Mouse (Mus musculus) spleen, postnatal 10 days (tissue): ENCODE measurements around the gene Palm3.

Experiments used
- DNase-seq, 2 experiments: peaks; one replicate each; pipeline ENCODE4 v3.0.0; 2021 to 2022; ENCODE audit warnings: low spot score in 2 of 2

The Palm3 gene

GRCm38 (mm10) chr8:84023085-84023484, 1.8 kb downstream of the Palm3 start:
- DNase-seq: no peak

GRCm38 (mm10) chr8:84023631-84024030, 2.4 kb downstream of the Palm3 start:
- no peak for DNase-seq

DNA sequence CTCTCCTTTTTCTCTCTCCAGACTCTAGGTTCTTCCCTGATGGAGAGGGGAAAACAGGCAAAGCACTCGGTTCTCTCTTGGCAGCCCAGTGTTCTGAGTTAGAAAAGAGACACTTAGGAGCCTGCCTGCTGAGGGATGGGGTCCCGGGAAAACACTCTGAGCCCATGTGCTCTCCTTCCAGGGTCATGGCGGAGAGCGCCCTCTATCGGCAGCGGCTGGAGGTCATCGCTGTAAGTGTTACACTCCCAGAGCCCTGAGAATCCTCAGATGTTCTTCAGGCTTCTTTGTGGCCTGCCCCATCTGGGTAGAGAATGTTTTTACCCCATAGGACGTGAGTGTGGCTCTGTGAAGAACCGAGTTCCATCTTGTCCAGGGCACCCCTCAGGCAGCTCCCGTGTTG, 2.9 kb downstream of the Palm3 start:
- peak; percentile 56 to 76 for DNase-seq

DNA sequence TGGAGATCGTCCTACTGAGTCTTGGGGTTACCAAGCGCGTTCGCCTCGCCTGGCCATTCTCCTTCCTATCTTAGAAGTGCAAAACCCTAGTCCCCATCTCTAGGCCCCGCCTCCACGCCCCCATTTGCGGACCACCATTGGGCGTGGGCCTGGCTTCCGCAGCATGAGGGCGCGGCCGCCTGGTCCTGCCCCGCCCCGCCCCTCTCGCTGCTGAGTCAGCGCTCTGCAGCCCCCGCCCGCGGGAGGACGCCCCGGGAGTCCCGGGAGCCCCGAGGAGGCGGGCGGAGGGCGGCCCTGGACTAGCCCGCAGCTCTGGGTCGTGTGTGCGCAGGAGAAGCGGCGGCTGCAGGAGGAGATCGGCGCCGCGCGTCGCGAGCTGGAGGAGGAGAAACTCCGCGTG, 4.6 kb downstream of the Palm3 start:
- peak in 1 of 2 experiments; percentile 55 for DNase-seq

DNA sequence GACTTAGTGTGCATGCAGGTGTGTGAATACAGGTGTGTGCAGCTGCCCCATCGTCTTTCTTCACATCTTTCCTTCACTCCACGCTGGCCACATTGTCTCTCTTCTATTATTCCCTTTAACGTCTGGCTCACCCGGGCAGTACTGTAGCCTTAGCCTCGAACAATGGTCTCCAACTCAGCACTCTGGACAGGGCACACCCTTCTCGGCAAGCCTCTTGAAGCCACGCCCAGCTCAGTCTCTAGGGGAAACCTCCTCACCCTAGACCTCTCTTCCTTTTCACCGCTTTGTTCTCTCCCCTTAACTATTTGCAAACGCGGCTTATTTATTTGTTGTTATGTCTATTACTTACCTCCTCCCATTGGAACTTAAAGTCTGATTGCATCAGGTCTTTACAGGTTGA, 6.2 kb downstream of the Palm3 start:
- peak in 1 of 2 experiments; percentile 75 for DNase-seq

DNA sequence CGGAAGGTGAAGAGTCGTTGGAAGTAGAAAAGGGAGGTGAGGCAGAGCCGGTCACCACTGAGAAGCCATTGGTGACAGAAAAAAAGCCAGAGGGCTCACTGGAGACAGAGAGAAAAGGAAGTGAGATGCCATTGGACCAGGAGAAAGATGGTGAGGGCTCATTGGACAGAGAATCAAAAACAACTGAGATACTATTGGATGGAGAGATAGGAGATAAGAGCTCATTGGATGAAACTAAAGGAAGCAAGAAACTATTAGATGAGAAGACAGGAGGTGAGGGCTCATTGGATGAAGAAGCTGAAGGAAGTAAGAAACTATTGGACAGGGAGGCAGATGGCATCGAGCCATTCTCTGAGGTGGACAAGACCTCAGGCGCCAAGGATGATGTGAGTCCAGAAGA, 8.0 kb downstream of the Palm3 start:
- DNase-seq: no peak

DNA sequence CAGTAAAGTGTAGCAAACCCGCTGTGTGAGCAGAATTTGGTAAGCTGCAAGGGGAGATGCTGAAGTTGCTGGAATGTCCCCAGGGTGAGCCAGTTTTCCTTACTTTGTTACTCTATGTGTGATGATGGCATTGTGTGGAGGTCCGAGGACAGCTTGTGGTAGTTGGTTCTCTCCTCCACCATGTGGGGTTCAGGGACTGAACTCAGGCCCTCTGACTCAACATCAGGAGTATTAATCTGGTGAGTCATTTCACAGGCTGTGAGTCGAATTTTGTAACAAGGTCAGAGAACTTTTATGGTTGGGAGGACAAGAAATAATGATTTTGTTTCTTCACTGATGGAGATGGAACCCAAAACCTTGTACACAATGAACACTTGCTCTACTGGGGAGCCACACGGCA, 11.5 kb downstream of the Palm3 start:
- DNase-seq: no peak

- DNase-seq: no peak
These were observed 16.7 kb downstream of the Palm3 start for GRCm38 (mm10) chr8:84038015-84038414.

GRCm38 (mm10) chr8:84039050-84039449, 17.8 kb downstream of the Palm3 start:
- DNase-seq: peak; percentile 56 to 79

DNA sequence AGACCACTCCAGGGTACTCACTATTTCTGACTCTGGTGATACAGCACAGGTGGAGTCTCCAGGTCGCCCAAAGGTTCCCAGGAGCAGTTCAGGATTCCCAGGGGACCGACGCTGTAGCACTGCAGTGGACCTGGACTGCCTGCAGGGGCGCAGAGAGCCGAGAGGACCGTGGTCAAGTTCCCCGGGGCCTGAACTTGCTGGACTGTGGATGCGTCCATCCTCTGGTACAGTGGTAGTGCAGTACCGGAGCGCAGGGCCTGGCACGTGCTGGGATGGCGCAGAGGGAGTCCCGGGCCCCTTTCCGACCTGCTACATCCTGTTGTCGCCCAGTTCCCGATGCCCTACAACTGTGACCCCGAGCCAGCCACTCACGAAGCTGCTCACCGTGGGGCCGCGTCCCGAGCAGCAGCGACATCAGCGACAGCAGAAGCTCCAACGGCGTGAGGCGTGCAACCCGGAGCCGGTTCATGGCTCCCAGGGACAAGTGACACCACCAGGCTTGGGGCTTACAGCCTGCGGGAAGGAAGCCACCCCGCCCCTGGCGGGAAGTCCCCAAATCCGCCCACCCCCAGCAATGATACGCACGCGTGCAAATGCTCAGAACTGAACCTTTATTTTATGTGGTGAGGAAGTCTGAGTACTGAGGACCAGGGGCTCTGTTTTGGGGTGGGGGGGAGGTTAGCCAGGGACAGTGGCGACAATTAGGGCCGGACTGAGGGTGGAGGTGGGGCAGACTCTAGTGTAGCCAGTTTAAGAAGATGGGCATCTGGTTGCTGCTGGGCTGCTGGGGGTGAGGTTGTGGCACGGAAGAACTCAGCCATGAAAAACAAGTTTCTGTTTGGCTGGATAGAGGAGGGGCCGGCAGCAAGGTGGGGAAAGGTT, 21.0 kb downstream of the Palm3 start, which contains the start of gene Il27ra:
Il27ra (minus strand) TSS at position 524 of the 882 bp plus-strand sequence.
- DNase-seq: peak; percentile 44 to 68

DNA sequence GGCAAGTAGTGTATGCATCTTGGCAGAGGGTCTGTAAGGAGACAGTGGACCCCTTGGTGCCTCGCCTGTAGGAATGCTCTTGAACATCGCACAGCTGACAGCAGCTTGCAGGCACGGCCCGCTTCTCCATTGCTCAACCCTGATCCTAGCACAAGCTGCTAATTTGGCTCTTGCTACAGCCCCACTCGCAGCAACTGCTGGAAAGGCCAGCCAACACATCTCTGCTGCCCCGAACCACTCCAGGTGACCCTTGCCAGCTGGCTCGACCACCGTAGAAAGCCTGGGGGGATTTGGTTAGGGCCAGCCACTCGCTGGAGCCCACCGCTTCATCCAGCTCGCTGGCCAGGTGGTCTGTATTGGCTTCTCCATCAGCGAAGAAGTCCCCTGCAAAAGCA, 21.7 kb downstream of the Palm3 start:
- no peak for DNase-seq

DNA sequence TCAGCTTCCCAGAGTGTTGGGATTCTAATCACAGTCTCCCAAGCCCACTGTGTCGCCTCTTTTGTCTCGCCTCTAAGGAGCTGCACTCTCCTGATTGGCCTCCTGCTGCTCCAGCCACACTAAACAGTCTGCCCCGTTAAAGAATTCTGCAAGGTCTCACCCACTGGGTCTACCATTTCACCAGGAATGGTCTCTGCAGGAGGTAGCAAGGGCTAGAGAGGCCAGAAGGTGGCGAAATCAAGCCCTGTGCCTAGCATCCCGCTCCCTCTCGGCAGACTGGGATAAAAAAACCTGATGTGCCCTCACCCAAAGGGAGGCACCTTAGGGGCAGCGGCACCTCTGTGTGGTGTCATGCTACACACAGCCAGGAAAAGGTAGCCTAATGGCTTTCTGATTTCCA, 22.8 kb downstream of the Palm3 start:
- no peak for DNase-seq

- no peak for DNase-seq
These were observed 23.6 kb downstream of the Palm3 start, which contains the start of gene Rln3 for GRCm38 (mm10) chr8:84044900-84045299. Gene Rln3 (minus strand): TSS chr8:84045000.

GRCm38 (mm10) chr8:84046505-84046904, 25.2 kb downstream of the Palm3 start:
- no peak for DNase-seq

GRCm38 (mm10) chr8:84048171-84048570, 26.9 kb downstream of the Palm3 start:
- no peak for DNase-seq

DNA sequence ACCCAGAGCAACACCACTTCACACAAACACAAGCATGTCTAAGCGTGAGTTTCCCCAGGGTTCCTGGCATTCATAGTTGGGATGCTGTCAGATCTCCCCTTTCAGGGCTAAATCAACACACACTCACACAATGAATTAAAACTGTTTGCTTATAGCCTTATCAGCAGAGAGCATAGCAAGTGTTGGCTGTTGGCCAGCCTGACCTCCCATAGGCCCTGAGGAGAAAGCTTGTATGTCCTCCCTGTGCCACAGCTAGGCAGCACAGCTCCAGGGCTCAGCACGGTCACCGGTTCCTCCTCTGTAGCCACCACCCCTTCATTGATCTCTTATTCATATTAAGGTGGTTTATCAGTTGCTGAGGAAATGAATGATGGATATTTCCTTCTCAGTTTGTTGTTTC, 31.5 kb downstream of the Palm3 start:
- peak in 1 of 2 experiments; percentile 58 for DNase-seq

DNA sequence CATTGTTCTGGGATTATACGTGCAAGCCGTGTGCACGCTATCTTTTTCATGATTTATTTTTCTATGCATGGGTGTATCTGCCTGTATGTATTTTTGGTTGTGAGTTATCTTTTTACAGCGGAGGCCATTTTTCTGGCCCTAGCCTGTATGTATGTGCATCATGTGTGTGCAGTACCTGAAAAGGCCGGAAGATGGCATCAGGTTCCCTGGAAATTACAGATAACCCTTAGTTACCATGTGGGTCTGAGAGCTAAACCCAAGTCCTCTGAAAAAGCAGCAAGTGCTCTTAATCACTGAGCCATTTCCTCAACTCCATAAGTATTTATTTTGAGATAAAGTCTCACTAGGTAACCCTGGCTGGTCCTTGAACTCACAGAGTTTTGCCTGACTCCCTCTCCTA, 32.0 kb downstream of the Palm3 start:
- no peak for DNase-seq

GRCm38 (mm10) chr8:84057827-84058226, 36.6 kb downstream of the Palm3 start:
- no peak for DNase-seq

- no peak for DNase-seq
These were observed 38.0 kb downstream of the Palm3 start for GRCm38 (mm10) chr8:84059226-84059625.

GRCm38 (mm10) chr8:84060245-84060644, 39.0 kb downstream of the Palm3 start:
- no peak for DNase-seq

DNA sequence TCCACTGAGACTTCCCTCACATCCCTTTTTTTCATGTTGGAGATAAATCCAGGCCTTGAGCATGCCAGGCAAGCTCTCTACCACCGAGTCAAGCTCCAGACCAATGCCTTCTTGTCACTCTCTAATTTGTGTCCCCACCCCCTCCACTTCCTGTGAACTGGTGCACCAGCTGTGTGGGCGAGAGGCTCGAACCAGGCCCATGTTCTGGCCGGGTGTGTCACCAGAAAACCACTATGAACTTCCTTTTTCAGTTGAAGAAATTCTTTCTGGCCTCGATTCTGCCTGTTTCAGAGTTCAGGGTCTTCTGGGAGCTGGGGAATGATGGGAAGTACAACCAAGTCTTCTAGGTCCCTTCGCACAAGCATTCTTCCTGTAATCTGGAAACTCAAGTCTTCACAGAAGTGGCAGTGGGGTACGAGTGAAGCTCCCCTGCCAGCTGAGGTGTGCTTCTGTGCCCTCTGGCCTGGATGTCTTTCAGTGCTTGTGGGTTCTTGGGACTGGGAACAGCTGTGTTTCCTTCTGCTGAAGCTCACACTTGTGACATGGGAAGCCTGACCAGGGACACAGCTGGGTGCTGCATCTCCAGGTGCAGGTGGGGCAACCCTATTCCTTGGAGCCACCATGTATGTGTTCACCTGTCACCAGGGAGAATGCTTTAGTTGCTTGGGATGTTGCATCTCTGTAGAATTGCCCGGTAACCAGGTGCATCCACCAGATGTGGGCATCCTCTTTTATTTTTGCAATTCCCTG, 42.8 kb downstream of the Palm3 start:
- DNase-seq: peak in 1 of 2 experiments; percentile 76

GRCm38 (mm10) chr8:84065037-84065436, 43.8 kb downstream of the Palm3 start, which contains the start of gene Gm10643:
Gene Gm10643 (minus strand): TSS chr8:84065137.
- DNase-seq: no peak
